Mouse (Mus musculus): ENCODE data around the gene Mrgprb4. TPM values are rescaled to one million over a fixed set of nuclear protein-coding genes. Genes with fewer than 3 reads are reported as not detected.

Mrgprb4 gene
- polyA plus RNA-seq (2012; ENCODE audit: insufficient read depth, insufficient read length, missing spikeins): not detected in 2 replicates

GRCm38 (mm10) chr7:48199188-48199587 lies at the start of gene Mrgprb4:
Gene Mrgprb4, minus strand, starts transcription at chr7:48199288.
- Histone ChIP-seq H3K27ac (replicated peaks; ENCODE audit: low read depth, low read length) (no peak within 1 kb of the TSS), H3K4me3 (ENCODE audit: insufficient read depth, low read depth, low read length) (no peak within 1 kb of the TSS)

GRCm38 (mm10) chr7:48226114-48226513 lies 27.0 kb upstream of the Mrgprb4 start:
- H3K27ac ChIP-seq (replicated peaks; ENCODE audit: low read depth, low read length): no peak overlapping the region
- no peaks in the 10 kb centered on the region for H3K4me1 ChIP-seq (ENCODE audit: control insufficient read depth, insufficient read depth, insufficient read length, low read length)

More at GRCm38 (mm10) chr7:48199188-48199587, at the start of gene Mrgprb4:
- no peaks in the 10 kb centered on the region for H3K4me1 ChIP-seq (ENCODE audit: control insufficient read depth, insufficient read depth, insufficient read length, low read length)

GRCm38 (mm10) chr7:48225065-48225464 lies 26.0 kb upstream of the Mrgprb4 start:
- Histone ChIP-seq H3K27ac (replicated peaks; ENCODE audit: low read depth, low read length) (no peak overlapping the region), H3K4me1 (ENCODE audit: control insufficient read depth, insufficient read depth, insufficient read length, low read length) (no peaks in the 10 kb centered on the region), H3K4me3 (ENCODE audit: insufficient read depth, low read depth, low read length) (no peak overlapping the region)

More at GRCm38 (mm10) chr7:48226114-48226513, 27.0 kb upstream of the Mrgprb4 start:
- H3K4me3 ChIP-seq (ENCODE audit: insufficient read depth, low read depth, low read length): no peak overlapping the region

GRCm38 (mm10) chr7:48168919-48169318 lies 30.2 kb downstream of the Mrgprb4 start, which contains the start of gene Mrgprb5:
Gene Mrgprb5, minus strand, starts transcription at chr7:48169019.
- H3K27ac ChIP-seq (replicated peaks; ENCODE audit: low read depth, low read length): no peak within 1 kb of the TSS
- H3K4me1 ChIP-seq (ENCODE audit: control insufficient read depth, insufficient read depth, insufficient read length, low read length): no peaks in the 10 kb centered on the region
- H3K4me3 ChIP-seq (ENCODE audit: insufficient read depth, low read depth, low read length): no peak within 1 kb of the TSS

- Histone ChIP-seq H3K4me3 (ENCODE audit: insufficient read depth, low read depth, low read length) (no peak overlapping the region), H3K4me1 (ENCODE audit: control insufficient read depth, insufficient read depth, insufficient read length, low read length) (no peaks in the 10 kb centered on the region), H3K27ac (replicated peaks; ENCODE audit: low read depth, low read length) (no peak overlapping the region)
These were observed 31.6 kb downstream of the Mrgprb4 start for GRCm38 (mm10) chr7:48167471-48167870.

Other genes with a start within 250 kb of the Mrgprb4 start
- not detected in 2 replicates for gene Mrgpra4, start 217.2 kb downstream of the Mrgprb4 start, polyA plus RNA-seq (2012; ENCODE audit: insufficient read depth, insufficient read length, missing spikeins)
- not detected in 2 replicates for gene Mrgprx1, start 171.7 kb downstream of the Mrgprb4 start, polyA plus RNA-seq (2012; ENCODE audit: insufficient read depth, insufficient read length, missing spikeins)
- not detected in 2 replicates for gene Mrgprb5, start 30.3 kb downstream of the Mrgprb4 start, polyA plus RNA-seq (2012; ENCODE audit: insufficient read depth, insufficient read length, missing spikeins)
- not detected in 2 replicates for gene Mrgprb8, start 189.2 kb upstream of the Mrgprb4 start, polyA plus RNA-seq (2012; ENCODE audit: insufficient read depth, insufficient read length, missing spikeins)